Comparison of ENCODE assay signal across 10 mouse cellular contexts in genomic region chr6:55396176-55396575, GRCm38 (mm10). TPM values are rescaled to one million over a fixed set of nuclear protein-coding genes. Genes with fewer than 3 reads are reported as not detected.
DNase-seq lines count a peak whose midpoint lies in the region; ATAC-seq and TF ChIP-seq lines count a peak whose summit lies in the region.
"Had no signal": no experiment of that assay in that cellular context is flagged by ENCODE, and none has a peak within 500 bp of the region (broad histone marks: within the 10 kb centered on the region; RNA-seq: fewer than 3 reads in every experiment).

No protein-coding gene starts in this region.

- H3K36me3 ChIP-seq in lung, embryonic 14.5 days (ENCODE audit: insufficient read depth) = no peaks in the 10 kb centered on the region
- H3K36me3 ChIP-seq in stomach, embryonic 16.5 days (ENCODE audit: control insufficient read depth, insufficient read depth, low read length) = no peaks in the 10 kb centered on the region

- DNase-seq in embryo, embryonic 10 days (ENCODE audit: low spot score) = peak; percentile 37
- DNase-seq in embryo, embryonic 9.5 days (ENCODE audit: extremely low spot score) = no peak
- peak; percentile 66 for DNase-seq in cerebellum, adult 11-12 months
- DNase-seq in frontal cortex, postnatal 36 days (ENCODE audit: low spot score in 2 of 2) = peak; percentile 65 to 78
- peak; percentile 31 for DNase-seq in kidney, adult 9 months
- DNase-seq in lung, embryonic 14.5 days = peak; percentile 87
- DNase-seq in spleen, postnatal 14 days (ENCODE audit: low spot score in 2 of 2) = no peak

- peak overlapping the region; percentile 20; the same call in 1 of the 2 replicates for H3K4me2 ChIP-seq in lung, embryonic 14.5 days
- H3K4me2 ChIP-seq in stomach, embryonic 16.5 days (ENCODE audit: low read depth, low read length) = peak overlapping the region; percentile 27

- WGBS in lung, embryonic 14.5 days = 15% methylated on average over 3 of the region's 3 CpGs
- WGBS in stomach, embryonic 16.5 days = 25% methylated on average over 3 of the region's 3 CpGs

- peak; percentile 87 for ATAC-seq in lung, embryonic 14.5 days (ENCODE audit: insufficient read depth)
- ATAC-seq in stomach, embryonic 16.5 days (ENCODE audit: insufficient read depth, low FRiP score) = peak; percentile 83

- H3K9me3 ChIP-seq in lung, embryonic 14.5 days (ENCODE audit: low read depth, low read length) = no peaks in the 10 kb centered on the region
- H3K9me3 ChIP-seq in stomach, embryonic 16.5 days (replicated peaks; ENCODE audit: control insufficient read depth, low read length) = no peaks in the 10 kb centered on the region

- peak; percentile 59 for TF ChIP-seq CTCF in lung, embryonic 14.5 days (IDR thresholded peaks at IDR 0.05; ENCODE audit: low read depth)

- no peak overlapping the region for H3K9ac ChIP-seq in lung, embryonic 14.5 days
- H3K9ac ChIP-seq in stomach, embryonic 16.5 days (ENCODE audit: low read length) = peak overlapping the region; percentile 40; the same call in 1 of the 2 replicates

- H3K27me3 ChIP-seq in lung, embryonic 14.5 days (ENCODE audit: insufficient read depth, low read length) = no peaks in the 10 kb centered on the region
- H3K27me3 ChIP-seq in stomach, embryonic 16.5 days (ENCODE audit: control insufficient read depth, insufficient read depth, low read length) = no peaks in the 10 kb centered on the region

- no peak overlapping the region for H3K4me3 ChIP-seq in lung, embryonic 14.5 days (ENCODE audit: low read depth, low read length)
- no peak overlapping the region; the same call in 1 of the 2 replicates for H3K4me3 ChIP-seq in stomach, embryonic 16.5 days (replicated peaks; ENCODE audit: low read length)

- H3K4me1 ChIP-seq in lung, embryonic 14.5 days (ENCODE audit: insufficient read depth) = peaks cover 4% of the 10 kb centered on the region; the same call in 1 of the 2 replicates
- peaks cover 10% of the 10 kb centered on the region for H3K4me1 ChIP-seq in stomach, embryonic 16.5 days (ENCODE audit: control insufficient read depth, insufficient read depth, low read length)

- peak overlapping the region; percentile 32; the same call in 1 of the 2 replicates for H3K27ac ChIP-seq in lung, embryonic 14.5 days (ENCODE audit: low read depth)
- H3K27ac ChIP-seq in stomach, embryonic 16.5 days (ENCODE audit: low read length) = peak overlapping the region; percentile 78

RNA-seq across cellular contexts. Expression of gene Ghrhr, which starts 20.1 kb away (rescaled TPM):
- not detected in 2 replicates for polyA plus RNA-seq in lung, embryonic 14.5 days (2014; fragmentation: Nextera tagmentation; extraction: Ambion mirVana)
- polyA plus RNA-seq in stomach, embryonic 16.5 days (2015; fragmentation: Nextera tagmentation; extraction: Ambion mirVana) = 0.17 TPM in 1 of 2 replicates, not detected in the other
- polyA plus RNA-seq: C2C12; limb, embryonic 11.5 days had no signal

RNA-seq across cellular contexts. Expression of gene Adcyap1r1, which starts 55.6 kb away (rescaled TPM):
- 0.60 and 0.61 TPM in 2 replicates for polyA plus RNA-seq in lung, embryonic 14.5 days (2014; fragmentation: Nextera tagmentation; extraction: Ambion mirVana)
- polyA plus RNA-seq in stomach, embryonic 16.5 days (2015; fragmentation: Nextera tagmentation; extraction: Ambion mirVana) = 8.8 and 8.9 TPM in 2 replicates

RNA-seq across cellular contexts. Expression of gene Aqp1, which starts 59.9 kb away (rescaled TPM):
- polyA plus RNA-seq in lung, embryonic 14.5 days (2014; fragmentation: Nextera tagmentation; extraction: Ambion mirVana) = 4.0 and 4.4 TPM in 2 replicates
- polyA plus RNA-seq in stomach, embryonic 16.5 days (2015; fragmentation: Nextera tagmentation; extraction: Ambion mirVana) = 24.1 and 25.3 TPM in 2 replicates

Comparison
In these comparisons a context has a peak if more than half of its experiments do, and no peak if none do; other contexts are left out.
1. DNase-seq: peak in embryo, embryonic 10 days (single experiment), cerebellum, adult 11-12 months (single experiment), frontal cortex, postnatal 36 days (2 of 2), kidney, adult 9 months (single experiment) and lung, embryonic 14.5 days (single experiment); none in embryo, embryonic 9.5 days (single experiment) and spleen, postnatal 14 days (0 of 2).